Mouse (Mus musculus) heart, adult 2 months (tissue): Measurements from ENCODE around the gene Tbccd1.

Experiments used
- CTCF ChIP-seq: fragments of 200-600 bp; IDR thresholded peaks from 2 replicates; pipeline ENCODE4 v1.8.1; 2022; ENCODE audit warnings: antibody characterized with exemption, mild to moderate bottlenecking, moderate library complexity
- EP300 ChIP-seq: fragments of 200-500 bp; IDR thresholded peaks from 2 replicates; pipeline ENCODE4 v1.6.1; 2011; ENCODE audit warnings: low read depth, low read length, control low read depth; ENCODE audit not compliant: insufficient read depth

- TF ChIP-seq CTCF (no peak), EP300 (no peak)
These were observed 78.1 kb downstream of the Tbccd1 start for GRCm38 (mm10) chr16:22779228-22779835.
